Mouse (Mus musculus): ENCODE results near the gene 1700003E16Rik.
"Not testable (repeated sequence)": the region's sequence is repeated elsewhere in the genome, so short reads cannot be mapped to it uniquely, and the experiment has no call there.

Gene 1700003E16Rik

GRCm38 (mm10) chr6:83127419-83127818 lies 28.8 kb upstream of the 1700003E16Rik start:
- no peak for DNase-seq

GRCm38 (mm10) chr6:83131469-83132034 lies 24.7 kb upstream of the 1700003E16Rik start:
- DNase-seq: peak; percentile 76

- DNase-seq: no peak
Measured at GRCm38 (mm10) chr6:83132176-83132919, 23.9 kb upstream of the 1700003E16Rik start.

GRCm38 (mm10) chr6:83134226-83134625 lies 22.0 kb upstream of the 1700003E16Rik start:
- no peak for DNase-seq

GRCm38 (mm10) chr6:83134951-83135513 lies 21.2 kb upstream of the 1700003E16Rik start, which contains the start of gene Rtkn:
Gene Rtkn, plus strand, starts transcription at chr6:83135463.
- DNase-seq: peak; percentile 57

GRCm38 (mm10) chr6:83135571-83136161 lies 20.5 kb upstream of the 1700003E16Rik start:
- DNase-seq: peak; percentile 82

- no peak for DNase-seq
Measured at GRCm38 (mm10) chr6:83136291-83136880, 19.8 kb upstream of the 1700003E16Rik start.

GRCm38 (mm10) chr6:83136881-83137575 lies 19.2 kb upstream of the 1700003E16Rik start:
- peak; percentile 82 for DNase-seq

GRCm38 (mm10) chr6:83137576-83137950 lies 18.6 kb upstream of the 1700003E16Rik start:
- DNase-seq: peak; percentile 89

GRCm38 (mm10) chr6:83138056-83138455 lies 18.1 kb upstream of the 1700003E16Rik start:
- no peak for DNase-seq

GRCm38 (mm10) chr6:83140044-83140443 lies 16.2 kb upstream of the 1700003E16Rik start:
- DNase-seq: no peak

- DNase-seq: no peak
Measured at GRCm38 (mm10) chr6:83141636-83142035, 14.6 kb upstream of the 1700003E16Rik start.

- DNase-seq: no peak
Measured at GRCm38 (mm10) chr6:83142211-83142731, 13.9 kb upstream of the 1700003E16Rik start.

- DNase-seq: no peak
Measured at GRCm38 (mm10) chr6:83142886-83143285, 13.3 kb upstream of the 1700003E16Rik start.

- DNase-seq: no peak
Measured at GRCm38 (mm10) chr6:83145209-83145608, 11.0 kb upstream of the 1700003E16Rik start.

GRCm38 (mm10) chr6:83145805-83146204 lies 10.4 kb upstream of the 1700003E16Rik start:
- DNase-seq: no peak

- DNase-seq: no peak
Measured at GRCm38 (mm10) chr6:83147280-83147679, 8.9 kb upstream of the 1700003E16Rik start.

GRCm38 (mm10) chr6:83151721-83152120 lies 4.5 kb upstream of the 1700003E16Rik start:
- no peak for DNase-seq

- DNase-seq: no peak
Measured at GRCm38 (mm10) chr6:83153038-83153437, 3.2 kb upstream of the 1700003E16Rik start.

GRCm38 (mm10) chr6:83153485-83153884 lies 2.7 kb upstream of the 1700003E16Rik start:
- no peak for DNase-seq

- DNase-seq: peak; percentile 15
Measured at GRCm38 (mm10) chr6:83155552-83156238, 509 bp upstream of the 1700003E16Rik start.

- DNase-seq: not testable (repeated sequence)
Measured at GRCm38 (mm10) chr6:83159456-83159855, 3.3 kb downstream of the 1700003E16Rik start.
